Mouse (Mus musculus): ENCODE results near the gene Accsl. TPM values are rescaled to one million over a fixed set of nuclear protein-coding genes. Genes with fewer than 3 reads are reported as not detected.

The Accsl gene
- polyA plus RNA-seq, 1 experiment: 0.06 TPM

- H3K36me3 ChIP-seq (ENCODE audit: control insufficient read depth, insufficient read depth): no peaks in the 10 kb centered on the region
- H3K4me3 ChIP-seq: no peak overlapping the region
- no peaks in the 10 kb centered on the region for H3K79me2 ChIP-seq (ENCODE audit: control insufficient read depth, insufficient read depth)
- TF ChIP-seq REST (IDR thresholded peaks at IDR 0.05; ENCODE audit: insufficient read depth, insufficient read length) (no peak), POLR2AphosphoS2 (IDR thresholded peaks at IDR 0.05; ENCODE audit: insufficient read length, low read depth) (no peak), SRF (IDR thresholded peaks at IDR 0.05; ENCODE audit: control insufficient read depth, insufficient read length, low read depth) (no peak), MYOD1 (IDR thresholded peaks at IDR 0.05; ENCODE audit: control insufficient read depth in 1 of 3, insufficient read length in 2 of 3, low read depth in 2 of 3) (no peak), MYOG (IDR thresholded peaks at IDR 0.05; ENCODE audit: control insufficient read depth in 1 of 3, insufficient read depth in 1 of 3, insufficient read length in 2 of 3, low read depth in 2 of 3) (no peak), POLR2A (IDR thresholded peaks at IDR 0.05; ENCODE audit: insufficient read length, low read depth) (no peak), TCF12 (IDR thresholded peaks at IDR 0.05; ENCODE audit: insufficient read depth, poor library complexity, severe bottlenecking) (no peak), MAX (IDR thresholded peaks at IDR 0.05; ENCODE audit: low read depth) (no peak), TCF3 (IDR thresholded peaks at IDR 0.05; ENCODE audit: insufficient read length, low read depth) (no peak), USF1 (IDR thresholded peaks at IDR 0.05; ENCODE audit: low read depth) (no peak), E2F4 (IDR thresholded peaks at IDR 0.05; ENCODE audit: insufficient read depth) (no peak), CEBPB (IDR thresholded peaks at IDR 0.05; ENCODE audit: insufficient read depth, poor library complexity, severe bottlenecking) (no peak)
- H3ac ChIP-seq (ENCODE audit: control insufficient read depth, insufficient read length): no peak overlapping the region
- no peaks in the 10 kb centered on the region for H3K27me3 ChIP-seq (ENCODE audit: control insufficient read depth, insufficient read depth, insufficient read length)
- no peak overlapping the region for H3K4me2 ChIP-seq (ENCODE audit: low read depth)
Observed at GRCm38 (mm10) chr2:93883066-93883465, 14.1 kb upstream of the Accsl start.

GRCm38 (mm10) chr2:93881640-93882367 is 12.8 kb upstream of the Accsl start:
- peak overlapping the region; percentile 64 for H3K4me2 ChIP-seq (ENCODE audit: low read depth)
- no peaks in the 10 kb centered on the region for H3K79me2 ChIP-seq (ENCODE audit: control insufficient read depth, insufficient read depth)
- H3K36me3 ChIP-seq (ENCODE audit: control insufficient read depth, insufficient read depth): no peaks in the 10 kb centered on the region
- H3K4me3 ChIP-seq: no peak overlapping the region
- no peaks in the 10 kb centered on the region for H3K27me3 ChIP-seq (ENCODE audit: control insufficient read depth, insufficient read depth, insufficient read length)
- H3ac ChIP-seq (ENCODE audit: control insufficient read depth, insufficient read length): no peak overlapping the region
- TF ChIP-seq SRF (IDR thresholded peaks at IDR 0.05; ENCODE audit: control insufficient read depth, insufficient read length, low read depth): no peak
- TF ChIP-seq POLR2AphosphoS2 (IDR thresholded peaks at IDR 0.05; ENCODE audit: insufficient read length, low read depth): no peak
- no peak for TF ChIP-seq CEBPB (IDR thresholded peaks at IDR 0.05; ENCODE audit: insufficient read depth, poor library complexity, severe bottlenecking)
- no peak for TF ChIP-seq E2F4 (IDR thresholded peaks at IDR 0.05; ENCODE audit: insufficient read depth)
- TF ChIP-seq MAX (IDR thresholded peaks at IDR 0.05; ENCODE audit: low read depth): no peak
- TF ChIP-seq USF1 (IDR thresholded peaks at IDR 0.05; ENCODE audit: low read depth): no peak
- peak; percentile 52 to 74 (median 62) for TF ChIP-seq MYOG (IDR thresholded peaks at IDR 0.05; ENCODE audit: control insufficient read depth in 1 of 3, insufficient read depth in 1 of 3, insufficient read length in 2 of 3, low read depth in 2 of 3)
- TF ChIP-seq MYOD1 (IDR thresholded peaks at IDR 0.05; ENCODE audit: control insufficient read depth in 1 of 3, insufficient read length in 2 of 3, low read depth in 2 of 3): peak; percentile 43 to 79 (median 68)
- peak; percentile 36 for TF ChIP-seq TCF12 (IDR thresholded peaks at IDR 0.05; ENCODE audit: insufficient read depth, poor library complexity, severe bottlenecking)
- TF ChIP-seq POLR2A (IDR thresholded peaks at IDR 0.05; ENCODE audit: insufficient read length, low read depth): no peak
- no peak for TF ChIP-seq REST (IDR thresholded peaks at IDR 0.05; ENCODE audit: insufficient read depth, insufficient read length)
- no peak for TF ChIP-seq TCF3 (IDR thresholded peaks at IDR 0.05; ENCODE audit: insufficient read length, low read depth)

DNA sequence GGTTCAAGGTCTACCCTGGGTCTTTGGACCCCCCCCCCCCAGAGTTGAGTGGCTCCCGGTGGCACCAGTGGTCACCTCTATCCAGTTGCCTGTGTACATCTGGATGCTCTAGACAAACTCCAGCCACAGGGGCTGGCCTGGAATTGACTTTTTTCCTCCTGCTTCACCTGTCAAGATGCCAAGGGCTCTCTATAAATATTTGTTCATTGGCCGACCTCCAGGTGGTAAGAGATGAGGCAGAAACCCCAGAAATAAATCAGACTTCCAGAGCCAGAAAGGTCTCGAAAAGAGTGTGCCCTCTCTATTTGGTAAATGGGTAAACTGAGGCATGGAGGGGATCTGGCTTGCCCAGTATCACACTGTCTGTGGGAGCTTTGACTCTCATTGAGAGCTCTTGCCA is 12.0 kb upstream of the Accsl start:
- no peak overlapping the region for H3K4me3 ChIP-seq
- H3K79me2 ChIP-seq (ENCODE audit: control insufficient read depth, insufficient read depth): no peaks in the 10 kb centered on the region
- H3K27me3 ChIP-seq (ENCODE audit: control insufficient read depth, insufficient read depth, insufficient read length): no peaks in the 10 kb centered on the region
- H3K36me3 ChIP-seq (ENCODE audit: control insufficient read depth, insufficient read depth): no peaks in the 10 kb centered on the region
- TF ChIP-seq SRF (IDR thresholded peaks at IDR 0.05; ENCODE audit: control insufficient read depth, insufficient read length, low read depth) (no peak), MYOG (IDR thresholded peaks at IDR 0.05; ENCODE audit: control insufficient read depth in 1 of 3, insufficient read depth in 1 of 3, insufficient read length in 2 of 3, low read depth in 2 of 3) (no peak), MAX (IDR thresholded peaks at IDR 0.05; ENCODE audit: low read depth) (no peak), TCF12 (IDR thresholded peaks at IDR 0.05; ENCODE audit: insufficient read depth, poor library complexity, severe bottlenecking) (no peak), POLR2A (IDR thresholded peaks at IDR 0.05; ENCODE audit: insufficient read length, low read depth) (no peak), MYOD1 (IDR thresholded peaks at IDR 0.05; ENCODE audit: control insufficient read depth in 1 of 3, insufficient read length in 2 of 3, low read depth in 2 of 3) (no peak), REST (IDR thresholded peaks at IDR 0.05; ENCODE audit: insufficient read depth, insufficient read length) (no peak), CEBPB (IDR thresholded peaks at IDR 0.05; ENCODE audit: insufficient read depth, poor library complexity, severe bottlenecking) (no peak), TCF3 (IDR thresholded peaks at IDR 0.05; ENCODE audit: insufficient read length, low read depth) (no peak), POLR2AphosphoS2 (IDR thresholded peaks at IDR 0.05; ENCODE audit: insufficient read length, low read depth) (no peak), USF1 (IDR thresholded peaks at IDR 0.05; ENCODE audit: low read depth) (no peak), E2F4 (IDR thresholded peaks at IDR 0.05; ENCODE audit: insufficient read depth) (no peak)
- no peak overlapping the region for H3ac ChIP-seq (ENCODE audit: control insufficient read depth, insufficient read length)
- H3K4me2 ChIP-seq (ENCODE audit: low read depth): peak overlapping the region; percentile 64

- Histone ChIP-seq H3K27me3 (ENCODE audit: control insufficient read depth, insufficient read depth, insufficient read length) (no peaks in the 10 kb centered on the region), H3ac (ENCODE audit: control insufficient read depth, insufficient read length) (no peak overlapping the region), H3K4me3 (no peak overlapping the region), H3K79me2 (ENCODE audit: control insufficient read depth, insufficient read depth) (no peaks in the 10 kb centered on the region), H3K36me3 (ENCODE audit: control insufficient read depth, insufficient read depth) (no peaks in the 10 kb centered on the region), H3K4me2 (ENCODE audit: low read depth) (no peak overlapping the region)
- TF ChIP-seq CEBPB (IDR thresholded peaks at IDR 0.05; ENCODE audit: insufficient read depth, poor library complexity, severe bottlenecking) (no peak), MYOD1 (IDR thresholded peaks at IDR 0.05; ENCODE audit: control insufficient read depth in 1 of 3, insufficient read length in 2 of 3, low read depth in 2 of 3) (no peak), SRF (IDR thresholded peaks at IDR 0.05; ENCODE audit: control insufficient read depth, insufficient read length, low read depth) (no peak), POLR2A (IDR thresholded peaks at IDR 0.05; ENCODE audit: insufficient read length, low read depth) (no peak), MAX (IDR thresholded peaks at IDR 0.05; ENCODE audit: low read depth) (no peak), E2F4 (IDR thresholded peaks at IDR 0.05; ENCODE audit: insufficient read depth) (no peak), MYOG (IDR thresholded peaks at IDR 0.05; ENCODE audit: control insufficient read depth in 1 of 3, insufficient read depth in 1 of 3, insufficient read length in 2 of 3, low read depth in 2 of 3) (no peak), TCF12 (IDR thresholded peaks at IDR 0.05; ENCODE audit: insufficient read depth, poor library complexity, severe bottlenecking) (no peak), TCF3 (IDR thresholded peaks at IDR 0.05; ENCODE audit: insufficient read length, low read depth) (no peak), USF1 (IDR thresholded peaks at IDR 0.05; ENCODE audit: low read depth) (no peak), REST (IDR thresholded peaks at IDR 0.05; ENCODE audit: insufficient read depth, insufficient read length) (no peak), POLR2AphosphoS2 (IDR thresholded peaks at IDR 0.05; ENCODE audit: insufficient read length, low read depth) (no peak)
Observed at GRCm38 (mm10) chr2:93880450-93880849, 11.5 kb upstream of the Accsl start.
